Mouse (Mus musculus) T-helper 1 cell (primary cell): ENCODE measurements around the gene Filip1.

ENCODE experiments used
- in situ Hi-C: fragments of 300-600 bp; cut with MboI, MseI; formaldehyde crosslinking; loops from one replicate; pipeline ENCODE4 v1.15.1; 2025; ENCODE audit warnings: high pct_unique_total_duplicates

Gene Filip1

GRCm38 (mm10) chr9:79948376-79948775 is 64.3 kb downstream of the Filip1 start:
- in situ Hi-C loops: no loop called here

GRCm38 (mm10) chr9:79947973-79948372 is 64.7 kb downstream of the Filip1 start:
- in situ Hi-C loops: no loop called here

- in situ Hi-C loops: no loop called here
Observed at GRCm38 (mm10) chr9:79947414-79947813, 65.2 kb downstream of the Filip1 start.

GRCm38 (mm10) chr9:79944872-79945271 is 67.8 kb downstream of the Filip1 start:
- in situ Hi-C loops: no loop called here

GRCm38 (mm10) chr9:79943986-79944385 is 68.7 kb downstream of the Filip1 start:
- in situ Hi-C loops: no loop called here

- in situ Hi-C loops: no loop called here
Observed at GRCm38 (mm10) chr9:79938416-79939206, 74.0 kb downstream of the Filip1 start.

GRCm38 (mm10) chr9:79937570-79937969 is 75.1 kb downstream of the Filip1 start:
- in situ Hi-C loops: no loop called here

GRCm38 (mm10) chr9:79932578-79932977 is 80.1 kb downstream of the Filip1 start:
- in situ Hi-C loops: loop anchor here (5.0 kb wide), 1 partner anchor 50 kb away; no protein-coding TSS in a partner anchor

GRCm38 (mm10) chr9:79928092-79928491 is 84.6 kb downstream of the Filip1 start:
- in situ Hi-C loops: no loop called here

GRCm38 (mm10) chr9:79927156-79927870 is 85.3 kb downstream of the Filip1 start:
- in situ Hi-C loops: no loop called here

GRCm38 (mm10) chr9:79926464-79927155 is 86.0 kb downstream of the Filip1 start:
- in situ Hi-C loops: no loop called here

GRCm38 (mm10) chr9:79925950-79926349 is 86.7 kb downstream of the Filip1 start:
- in situ Hi-C loops: no loop called here

- in situ Hi-C loops: no loop called here
Observed at GRCm38 (mm10) chr9:79923262-79923661, 89.4 kb downstream of the Filip1 start.

- in situ Hi-C loops: no loop called here
Observed at GRCm38 (mm10) chr9:79922493-79922760, 90.2 kb downstream of the Filip1 start.

- in situ Hi-C loops: no loop called here
Observed at GRCm38 (mm10) chr9:79921701-79922492, 90.8 kb downstream of the Filip1 start.

- in situ Hi-C loops: no loop called here
Observed at GRCm38 (mm10) chr9:79920540-79920933, 92.1 kb downstream of the Filip1 start.

GRCm38 (mm10) chr9:79919750-79920539 is 92.7 kb downstream of the Filip1 start:
- in situ Hi-C loops: no loop called here

- in situ Hi-C loops: no loop called here
Observed at GRCm38 (mm10) chr9:79919303-79919721, 93.3 kb downstream of the Filip1 start.

- in situ Hi-C loops: no loop called here
Observed at GRCm38 (mm10) chr9:79918325-79919117, 94.1 kb downstream of the Filip1 start.

- in situ Hi-C loops: no loop called here
Observed at GRCm38 (mm10) chr9:79914276-79914675, 98.4 kb downstream of the Filip1 start.
